9 mouse cellular contexts compared by ENCODE assay signal in the genomic region with DNA sequence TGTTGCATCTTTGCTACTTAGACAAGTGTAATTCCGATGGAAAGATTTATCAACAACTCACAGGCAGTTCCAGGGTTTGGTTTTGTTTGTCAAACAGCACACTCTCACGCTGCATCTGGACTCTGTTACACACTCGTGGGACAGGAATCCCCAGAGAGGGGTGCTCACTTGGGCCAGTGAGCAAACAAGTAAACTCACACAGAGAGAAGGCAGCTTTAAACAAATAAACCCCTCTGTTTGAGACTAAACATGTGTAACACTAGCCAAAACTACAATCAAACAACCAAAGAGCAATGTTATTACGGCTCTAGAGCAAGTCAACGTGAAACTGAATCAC.
DNase-seq lines count a peak whose midpoint lies in the region; ATAC-seq and TF ChIP-seq lines count a peak whose summit lies in the region.
"Had no signal": no experiment of that assay in that cellular context is flagged by ENCODE, and none has a peak within 500 bp of the region (broad histone marks: within the 10 kb centered on the region; RNA-seq: fewer than 3 reads in every experiment).

No protein-coding gene starts in this region.

- H3K4me1 ChIP-seq in hindbrain, embryonic 16.5 days (ENCODE audit: control insufficient read depth, insufficient read depth, low read depth, low read length), result peaks cover 5% of the 10 kb centered on the region
- peaks cover 5% of the 10 kb centered on the region for H3K4me1 ChIP-seq in hindbrain, embryonic 12.5 days
- H3K4me1 ChIP-seq in neural tube, embryonic 15.5 days, result peaks cover 8% of the 10 kb centered on the region
- peaks cover 10% of the 10 kb centered on the region for H3K4me1 ChIP-seq in limb, embryonic 14.5 days (ENCODE audit: control insufficient read depth, insufficient read depth, low read length)

- no peak overlapping the region for H3K9ac ChIP-seq in hindbrain, embryonic 16.5 days (ENCODE audit: low read depth, low read length)
- no peak overlapping the region for H3K9ac ChIP-seq in hindbrain, embryonic 12.5 days
- no peak overlapping the region for H3K9ac ChIP-seq in neural tube, embryonic 15.5 days (replicated peaks)
- H3K9ac ChIP-seq in limb, embryonic 14.5 days (ENCODE audit: low read depth, low read length, severe bottlenecking), result no peak overlapping the region
- H3K9ac ChIP-seq: hindbrain, embryonic 14.5 days; lung, embryonic 15.5 days had no signal

- no peak overlapping the region for H3K4me3 ChIP-seq in hindbrain, embryonic 16.5 days (ENCODE audit: low read length)
- H3K4me3 ChIP-seq in hindbrain, embryonic 12.5 days, result no peak overlapping the region
- H3K4me3 ChIP-seq in neural tube, embryonic 15.5 days (replicated peaks), result no peak overlapping the region
- H3K4me3 ChIP-seq in limb, embryonic 14.5 days (replicated peaks; ENCODE audit: low read length), result no peak overlapping the region
- H3K4me3 ChIP-seq: lung, embryonic 15.5 days had no signal

- ATAC-seq in hindbrain, embryonic 16.5 days, result no peak
- ATAC-seq in hindbrain, embryonic 12.5 days (ENCODE audit: low FRiP score), result no peak
- ATAC-seq in neural tube, embryonic 15.5 days (ENCODE audit: low FRiP score), result no peak
- no peak for ATAC-seq in limb, embryonic 14.5 days (ENCODE audit: low FRiP score, low read depth)

- H3K36me3 ChIP-seq in hindbrain, embryonic 16.5 days (ENCODE audit: control insufficient read depth, insufficient read depth, low read length), result no peaks in the 10 kb centered on the region
- H3K36me3 ChIP-seq in hindbrain, embryonic 12.5 days, result no peaks in the 10 kb centered on the region
- no peaks in the 10 kb centered on the region for H3K36me3 ChIP-seq in neural tube, embryonic 15.5 days
- H3K36me3 ChIP-seq in limb, embryonic 14.5 days (ENCODE audit: control insufficient read depth, insufficient read depth, low read length), result no peaks in the 10 kb centered on the region
- H3K36me3 ChIP-seq: lung, embryonic 15.5 days had no signal

- H3K4me2 ChIP-seq in hindbrain, embryonic 16.5 days (ENCODE audit: low read length), result peak overlapping the region; percentile 21
- H3K4me2 ChIP-seq in hindbrain, embryonic 12.5 days (replicated peaks), result no peak overlapping the region
- H3K4me2 ChIP-seq in neural tube, embryonic 15.5 days, result 0 out of 2 replicates have a peak overlapping the region, but pooled peaks have one; percentile 7
- peak overlapping the region; percentile 21 for H3K4me2 ChIP-seq in limb, embryonic 14.5 days (replicated peaks; ENCODE audit: low read depth, low read length, severe bottlenecking)
- H3K4me2 ChIP-seq: hindbrain, embryonic 14.5 days; lung, embryonic 15.5 days had no signal

- no peak overlapping the region for H3K27ac ChIP-seq in hindbrain, embryonic 16.5 days (ENCODE audit: low read depth, low read length)
- H3K27ac ChIP-seq in hindbrain, embryonic 12.5 days, result no peak overlapping the region
- no peak overlapping the region for H3K27ac ChIP-seq in neural tube, embryonic 15.5 days (replicated peaks)
- H3K27ac ChIP-seq in limb, embryonic 14.5 days (replicated peaks; ENCODE audit: low read depth, low read length), result no peak overlapping the region; the same call in 1 of the 2 replicates
- H3K27ac ChIP-seq: hindbrain, embryonic 14.5 days; lung, embryonic 15.5 days had no signal

- no peaks in the 10 kb centered on the region for H3K9me3 ChIP-seq in hindbrain, embryonic 16.5 days (ENCODE audit: control insufficient read depth, low read length)
- no peaks in the 10 kb centered on the region for H3K9me3 ChIP-seq in hindbrain, embryonic 12.5 days (replicated peaks)
- H3K9me3 ChIP-seq in neural tube, embryonic 15.5 days (replicated peaks), result no peaks in the 10 kb centered on the region
- no peaks in the 10 kb centered on the region for H3K9me3 ChIP-seq in limb, embryonic 14.5 days (ENCODE audit: control insufficient read depth, low read length)
- H3K9me3 ChIP-seq: lung, embryonic 15.5 days had no signal

- H3K27me3 ChIP-seq in hindbrain, embryonic 16.5 days (replicated peaks; ENCODE audit: control insufficient read depth, insufficient read depth, low read length), result no peaks in the 10 kb centered on the region
- no peaks in the 10 kb centered on the region for H3K27me3 ChIP-seq in hindbrain, embryonic 12.5 days
- no peaks in the 10 kb centered on the region for H3K27me3 ChIP-seq in neural tube, embryonic 15.5 days (replicated peaks)
- no peaks in the 10 kb centered on the region for H3K27me3 ChIP-seq in limb, embryonic 14.5 days (ENCODE audit: control insufficient read depth, insufficient read depth, low read length)
- H3K27me3 ChIP-seq: lung, embryonic 15.5 days had no signal

- no peak for DNase-seq in neural tube, embryonic 10.5 days (ENCODE audit: extremely low spot score, low spot score)
- no peak for DNase-seq in limb, embryonic 14.5 days (ENCODE audit: low spot score)
- no peak for DNase-seq in frontal cortex, postnatal 10 days (ENCODE audit: low spot score in 2 of 2)
- no peak for DNase-seq in thymus, postnatal 14 days

- TF ChIP-seq POLR2A in limb, embryonic 14.5 days (IDR thresholded peaks at IDR 0.05; ENCODE audit: borderline replicate concordance, extremely low read depth, insufficient read depth, insufficient read length), result no peak

- WGBS in hindbrain, embryonic 16.5 days, result 53% methylated on average over 5 of the region's 5 CpGs
- WGBS in hindbrain, embryonic 12.5 days, result 53% methylated on average over 5 of the region's 5 CpGs
- WGBS in neural tube, embryonic 15.5 days, result 43% methylated on average over 5 of the region's 5 CpGs
- 29% methylated on average over 5 of the region's 5 CpGs for WGBS in limb, embryonic 14.5 days
